Mouse (Mus musculus): Measurements from ENCODE around the gene Ndel1. TPM values are rescaled to one million over a fixed set of nuclear protein-coding genes. Genes with fewer than 3 reads are reported as not detected.
A peak's percentile ranks its signal among the peaks of the same experiment; 100 is the strongest.

Ndel1 gene
- total and polyA plus RNA-seq, 3 experiments = 26.2 to 64.3 (median 39.4) TPM

GRCm38 (mm10) chr11:68826735-68827134 is 44.9 kb downstream of the Ndel1 start:
- ATAC-seq (ENCODE audit: extremely low read depth, insufficient number of reproducible peaks, low FRiP score, poor library complexity, severe bottlenecking) (no peak), DNase-seq (ENCODE audit: low spot score) (no peak)
- Histone ChIP-seq H3K4me1 (ENCODE audit: insufficient read depth, low read depth, low read length) (peaks cover 2% of the 10 kb centered on the region; the same call in 1 of the 2 replicates), H3K9me3 (replicated peaks) (no peaks in the 10 kb centered on the region), H3K36me3 (replicated peaks) (peaks cover 85% of the 10 kb centered on the region), H3K27me3 (ENCODE audit: insufficient read depth, low read length) (no peaks in the 10 kb centered on the region), H3K4me3 (ENCODE audit: low read depth, low read length) (no peak overlapping the region)
- TF ChIP-seq TAL1 (conservative IDR thresholded peaks at IDR 0.05; ENCODE audit: low read depth, low read length) = no peak
- no peak for TF ChIP-seq GATA1 (IDR thresholded peaks at IDR 0.05; ENCODE audit: borderline replicate concordance, low read length)
- no peak for TF ChIP-seq GATA2 (IDR thresholded peaks at IDR 0.05; ENCODE audit: borderline replicate concordance, low read depth, low read length)
- TF ChIP-seq POLR2AphosphoS5 (IDR thresholded peaks at IDR 0.05; ENCODE audit: insufficient replicate concordance, low read depth, low read length) = no peak

GRCm38 (mm10) chr11:68822326-68822725 is 49.3 kb downstream of the Ndel1 start:
- peaks cover 91% of the 10 kb centered on the region for H3K36me3 ChIP-seq (replicated peaks)
- H3K4me3 ChIP-seq (ENCODE audit: low read depth, low read length) = no peak overlapping the region
- ATAC-seq (ENCODE audit: extremely low read depth, insufficient number of reproducible peaks, low FRiP score, poor library complexity, severe bottlenecking) = no peak
- DNase-seq (ENCODE audit: low spot score) = no peak
- no peaks in the 10 kb centered on the region for H3K9me3 ChIP-seq (replicated peaks)
- peaks cover 2% of the 10 kb centered on the region; the same call in 1 of the 2 replicates for H3K4me1 ChIP-seq (ENCODE audit: insufficient read depth, low read depth, low read length)
- no peaks in the 10 kb centered on the region for H3K27me3 ChIP-seq (ENCODE audit: insufficient read depth, low read length)
- no peak for TF ChIP-seq GATA2 (IDR thresholded peaks at IDR 0.05; ENCODE audit: borderline replicate concordance, low read depth, low read length)
- no peak for TF ChIP-seq CTCF (IDR thresholded peaks at IDR 0.05; ENCODE audit: low read depth, low read length)

GRCm38 (mm10) chr11:68819226-68819805 is 52.3 kb downstream of the Ndel1 start:
- Histone ChIP-seq H3K4me1 (ENCODE audit: insufficient read depth, low read depth, low read length) (no peaks in the 10 kb centered on the region), H3K9me3 (replicated peaks) (no peaks in the 10 kb centered on the region), H3K36me3 (replicated peaks) (peaks cover 90% of the 10 kb centered on the region), H3K27me3 (ENCODE audit: insufficient read depth, low read length) (no peaks in the 10 kb centered on the region), H3K4me3 (ENCODE audit: low read depth, low read length) (no peak overlapping the region)
- DNase-seq (ENCODE audit: low spot score) = no peak
- no peak for ATAC-seq (ENCODE audit: extremely low read depth, insufficient number of reproducible peaks, low FRiP score, poor library complexity, severe bottlenecking)
- TF ChIP-seq TAL1 (conservative IDR thresholded peaks at IDR 0.05; ENCODE audit: low read depth, low read length) = no peak
- TF ChIP-seq CTCF (IDR thresholded peaks at IDR 0.05; ENCODE audit: low read depth, low read length) = no peak
- no peak for TF ChIP-seq GATA2 (IDR thresholded peaks at IDR 0.05; ENCODE audit: borderline replicate concordance, low read depth, low read length)
- no peak for TF ChIP-seq GATA1 (IDR thresholded peaks at IDR 0.05; ENCODE audit: borderline replicate concordance, low read length)
- TF ChIP-seq POLR2AphosphoS5 (IDR thresholded peaks at IDR 0.05; ENCODE audit: insufficient replicate concordance, low read depth, low read length) = no peak

- H3K4me1 ChIP-seq (ENCODE audit: insufficient read depth, low read depth, low read length) = no peaks in the 10 kb centered on the region
- H3K27me3 ChIP-seq (ENCODE audit: insufficient read depth, low read length) = no peaks in the 10 kb centered on the region
- H3K36me3 ChIP-seq (replicated peaks) = peaks cover 87% of the 10 kb centered on the region
- no peak for DNase-seq (ENCODE audit: low spot score)
- H3K9me3 ChIP-seq (replicated peaks) = no peaks in the 10 kb centered on the region
- no peak overlapping the region for H3K4me3 ChIP-seq (ENCODE audit: low read depth, low read length)
- no peak for ATAC-seq (ENCODE audit: extremely low read depth, insufficient number of reproducible peaks, low FRiP score, poor library complexity, severe bottlenecking)
- TF ChIP-seq CTCF (IDR thresholded peaks at IDR 0.05; ENCODE audit: low read depth, low read length) (no peak), TAL1 (conservative IDR thresholded peaks at IDR 0.05; ENCODE audit: low read depth, low read length) (no peak), GATA1 (IDR thresholded peaks at IDR 0.05; ENCODE audit: borderline replicate concordance, low read length) (no peak), GATA2 (IDR thresholded peaks at IDR 0.05; ENCODE audit: borderline replicate concordance, low read depth, low read length) (no peak), POLR2AphosphoS5 (IDR thresholded peaks at IDR 0.05; ENCODE audit: insufficient replicate concordance, low read depth, low read length) (no peak)
These were observed 53.2 kb downstream of the Ndel1 start for GRCm38 (mm10) chr11:68818416-68818815.

- TF ChIP-seq POLR2AphosphoS5 (IDR thresholded peaks at IDR 0.05; ENCODE audit: insufficient replicate concordance, low read depth, low read length) (no peak), GATA2 (IDR thresholded peaks at IDR 0.05; ENCODE audit: borderline replicate concordance, low read depth, low read length) (no peak), CTCF (IDR thresholded peaks at IDR 0.05; ENCODE audit: low read depth, low read length) (no peak), TAL1 (conservative IDR thresholded peaks at IDR 0.05; ENCODE audit: low read depth, low read length) (no peak), GATA1 (IDR thresholded peaks at IDR 0.05; ENCODE audit: borderline replicate concordance, low read length) (no peak)
- Histone ChIP-seq H3K4me1 (ENCODE audit: insufficient read depth, low read depth, low read length) (no peaks in the 10 kb centered on the region), H3K27me3 (ENCODE audit: insufficient read depth, low read length) (no peaks in the 10 kb centered on the region), H3K36me3 (replicated peaks) (peaks cover 81% of the 10 kb centered on the region), H3K4me3 (ENCODE audit: low read depth, low read length) (no peak overlapping the region), H3K9me3 (replicated peaks) (no peaks in the 10 kb centered on the region)
- no peak for DNase-seq (ENCODE audit: low spot score)
- no peak; the same call in 1 of the 2 replicates for ATAC-seq (ENCODE audit: extremely low read depth, insufficient number of reproducible peaks, low FRiP score, poor library complexity, severe bottlenecking)
These were observed 59.6 kb downstream of the Ndel1 start for GRCm38 (mm10) chr11:68811881-68812577.

GRCm38 (mm10) chr11:68807787-68808186 is 63.9 kb downstream of the Ndel1 start:
- H3K27me3 ChIP-seq (ENCODE audit: insufficient read depth, low read length) = peaks cover 4% of the 10 kb centered on the region; the same call in 1 of the 2 replicates
- H3K4me3 ChIP-seq (ENCODE audit: low read depth, low read length) = no peak overlapping the region
- ATAC-seq (ENCODE audit: extremely low read depth, insufficient number of reproducible peaks, low FRiP score, poor library complexity, severe bottlenecking) (no peak), DNase-seq (ENCODE audit: low spot score) (peak; percentile 38)
- peaks cover 51% of the 10 kb centered on the region for H3K36me3 ChIP-seq (replicated peaks)
- H3K4me1 ChIP-seq (ENCODE audit: insufficient read depth, low read depth, low read length) = no peaks in the 10 kb centered on the region
- no peaks in the 10 kb centered on the region for H3K9me3 ChIP-seq (replicated peaks)
- TF ChIP-seq GATA2 (IDR thresholded peaks at IDR 0.05; ENCODE audit: borderline replicate concordance, low read depth, low read length) (no peak), CTCF (IDR thresholded peaks at IDR 0.05; ENCODE audit: low read depth, low read length) (peak; percentile 95)
